Mouse (Mus musculus) adrenal gland, postnatal 4 days (tissue): ENCODE results near the gene Cdc73. TPM values are rescaled to one million over a fixed set of nuclear protein-coding genes. Genes with fewer than 3 reads are reported as not detected.
"Not testable (repeated sequence)": the region's sequence is repeated elsewhere in the genome, so short reads cannot be mapped to it uniquely, and the experiment has no call there.

Experiments
- DNase-seq, 2 experiments: peaks; one replicate each; pipeline ENCODE4 v3.0.0; 2021 to 2022; ENCODE audit warnings: low spot score in 2 of 2, mixed read lengths in 2 of 2
- total RNA-seq, 2 experiments: library from RNA; stranded (reverse); gene quantifications; 2 replicates each; pipeline ENCODE4 v1.2.3; 2021

The Cdc73 gene
- total RNA-seq, 2 experiments from 2014 or later, result 85.2 to 91.6 TPM

DNA sequence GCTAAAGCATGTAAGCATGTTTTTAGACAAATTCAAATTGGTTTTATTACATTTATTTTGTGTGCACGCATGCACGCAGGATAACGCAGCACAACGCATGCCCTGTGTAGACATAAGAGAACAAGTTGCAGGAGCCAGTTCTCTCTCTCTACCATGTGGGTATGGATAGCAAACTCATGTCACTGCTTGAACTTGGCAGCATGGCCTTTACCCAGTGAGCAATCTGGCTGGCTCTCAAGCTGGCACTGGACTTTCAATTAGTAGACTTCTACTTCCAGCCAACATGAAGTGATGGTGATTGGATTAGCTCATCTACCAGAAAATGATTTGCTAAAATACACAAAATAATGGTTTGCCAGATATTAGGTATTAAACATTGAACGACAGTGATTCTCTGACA, 21.6 kb downstream of the Cdc73 start:
- no peak for DNase-seq

DNA sequence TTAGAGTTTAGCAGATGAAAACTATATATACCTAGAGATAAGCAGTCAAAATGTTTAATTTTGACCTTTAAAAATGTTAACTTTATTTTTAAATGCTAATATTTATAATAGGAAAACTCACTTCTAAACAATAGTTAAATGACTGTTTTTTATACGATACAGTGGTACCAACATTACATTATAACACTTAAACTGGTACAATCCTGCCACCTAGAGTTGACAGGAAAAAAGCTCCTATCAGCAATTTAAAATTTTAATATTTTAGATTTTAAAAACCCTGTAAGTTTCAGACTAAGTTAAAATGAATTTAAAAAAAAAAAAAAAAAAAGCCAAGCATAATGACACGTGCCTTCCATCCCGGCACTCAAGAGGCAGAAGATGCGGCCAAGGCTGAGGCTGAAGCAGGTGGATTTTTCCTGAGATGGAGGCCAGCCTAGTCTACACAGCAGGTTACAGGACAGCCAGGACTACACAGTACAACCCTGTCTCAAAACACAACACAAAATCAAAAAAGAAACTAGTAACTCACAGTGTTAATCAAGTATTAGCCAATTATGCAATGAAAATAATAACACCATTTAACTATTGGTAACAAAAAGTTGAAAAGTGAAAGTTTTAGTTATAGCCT, 26.8 kb downstream of the Cdc73 start:
- no peak for DNase-seq

DNA sequence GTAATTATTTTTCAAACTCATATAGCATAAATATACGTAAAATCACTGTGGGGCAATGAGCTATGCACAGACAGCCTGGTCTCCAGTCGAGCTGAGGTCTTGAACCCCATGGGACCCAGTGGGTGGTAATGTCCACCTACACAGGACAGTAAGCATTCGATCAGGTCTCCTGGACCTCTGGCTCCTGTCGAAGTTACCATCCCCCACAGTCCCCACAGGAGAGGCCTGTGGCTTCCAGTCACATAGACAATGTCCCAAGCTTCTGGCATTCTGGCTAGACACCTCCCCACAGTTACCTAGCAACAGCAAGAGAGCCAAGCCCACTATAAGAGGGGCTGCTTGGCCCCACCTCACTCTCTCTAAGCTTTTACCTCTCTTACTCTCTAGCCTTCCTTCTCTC, 37.9 kb downstream of the Cdc73 start:
- not testable (repeated sequence) for DNase-seq

DNA sequence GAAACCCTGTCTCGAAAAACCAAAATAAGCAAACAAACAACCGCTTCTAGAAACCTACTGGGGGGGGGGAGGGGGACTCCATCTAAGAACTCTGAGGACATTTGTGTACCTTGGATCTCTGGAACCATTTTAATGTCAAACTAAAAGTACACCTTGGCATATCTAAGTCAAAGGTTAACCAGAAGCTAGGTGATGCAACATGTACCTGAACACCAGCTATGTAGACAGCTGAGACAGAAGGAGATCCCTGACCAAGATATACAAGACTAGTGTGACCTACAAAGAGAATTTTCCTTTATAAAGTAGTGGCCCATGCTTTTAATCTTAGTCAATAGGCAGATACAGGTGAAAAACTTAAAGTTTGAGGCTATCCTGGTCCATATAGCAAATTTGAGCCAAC, 39.5 kb downstream of the Cdc73 start:
- DNase-seq, result no peak

DNA sequence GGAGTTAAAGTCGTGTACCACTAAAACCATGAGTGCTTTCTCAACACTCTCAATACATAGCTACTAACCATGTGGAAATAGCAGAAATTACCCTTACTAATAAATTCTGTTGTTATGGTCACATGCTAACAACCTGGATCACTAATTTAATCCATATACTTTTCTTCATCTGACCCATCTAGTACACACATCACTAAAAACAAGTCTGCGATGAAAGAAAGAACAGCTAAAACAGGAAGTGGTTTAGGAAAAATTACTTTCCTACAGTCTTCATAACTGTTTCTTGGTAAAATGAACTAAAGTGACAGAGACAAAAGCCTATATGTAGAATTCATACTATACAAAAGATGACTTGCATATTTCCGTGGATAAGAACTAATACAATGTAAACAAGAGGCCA, 49.0 kb downstream of the Cdc73 start:
- no peak for DNase-seq

DNA sequence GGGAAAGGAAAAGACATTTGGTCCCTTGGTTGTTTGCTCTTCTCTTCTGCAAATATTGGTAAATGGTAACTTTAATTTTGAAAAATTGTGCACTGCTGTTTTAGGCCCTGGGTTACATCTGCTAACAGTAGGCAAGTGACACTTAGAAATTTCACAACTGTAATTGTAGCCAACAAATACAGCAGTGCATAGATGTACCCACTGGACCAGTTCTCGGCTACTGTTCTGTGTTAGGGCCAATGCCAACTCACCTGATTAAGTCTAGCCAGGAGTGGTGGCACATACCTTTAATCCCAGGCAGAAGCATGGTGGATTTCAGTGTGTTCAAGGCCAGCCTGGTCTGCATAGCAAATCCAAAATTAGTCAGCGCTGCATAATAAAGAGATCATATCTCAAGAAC, 52.4 kb downstream of the Cdc73 start:
- no peak for DNase-seq

DNA sequence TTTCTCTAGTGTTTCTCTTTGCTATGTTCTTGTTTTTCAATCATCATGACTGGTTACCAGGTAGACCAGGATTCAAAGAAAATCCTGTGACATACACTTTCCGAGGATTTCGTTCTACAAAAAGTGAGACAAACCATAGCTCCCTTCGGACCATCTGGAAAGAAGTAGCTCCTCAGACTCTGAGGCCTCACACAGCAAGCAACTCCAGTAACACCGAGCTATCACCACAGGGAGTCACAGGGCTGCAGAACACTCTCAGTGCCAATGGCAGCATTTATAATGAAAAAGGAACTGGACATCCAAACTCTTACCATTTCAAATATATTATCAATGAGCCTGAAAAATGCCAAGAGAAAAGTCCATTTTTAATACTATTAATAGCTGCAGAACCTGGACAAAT, 56.5 kb downstream of the Cdc73 start:
- no peak for DNase-seq

DNA sequence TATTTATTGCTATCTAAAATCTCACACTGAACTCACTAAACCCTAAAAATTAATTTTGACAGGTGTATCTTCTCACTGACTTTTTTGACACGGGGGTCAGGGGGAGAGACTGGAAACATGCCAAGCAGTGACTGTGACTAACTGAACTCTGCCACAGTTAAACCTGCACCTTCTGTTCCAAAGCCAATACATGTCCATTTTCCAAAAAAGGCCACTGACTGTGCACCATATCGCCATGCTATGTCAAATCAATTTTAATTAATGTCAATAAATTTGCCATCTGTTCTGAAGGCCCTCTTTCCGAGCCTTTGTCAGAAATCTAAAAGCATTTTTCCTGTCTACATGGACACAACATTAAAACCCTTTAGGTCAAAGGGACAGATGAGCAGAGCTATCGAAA, 57.3 kb downstream of the Cdc73 start:
- no peak for DNase-seq

DNA sequence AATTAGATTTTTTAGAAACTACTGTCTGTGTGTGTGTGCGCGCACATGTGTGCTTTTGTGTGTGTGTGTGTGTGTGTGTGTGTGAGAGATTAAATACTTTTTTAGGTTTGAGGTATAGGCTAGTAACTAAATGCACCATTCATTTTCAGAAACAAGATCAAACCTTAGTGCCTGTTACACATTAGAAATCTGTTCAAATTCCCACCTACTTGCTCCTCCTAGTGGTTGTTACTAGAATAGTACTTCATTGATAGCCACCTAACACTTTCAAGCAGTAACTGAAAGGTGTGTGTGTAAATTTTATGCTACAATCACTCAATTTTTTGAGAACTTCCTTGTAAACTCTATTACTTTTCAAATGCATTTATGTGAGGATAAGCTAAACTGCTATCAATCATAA, 58.5 kb downstream of the Cdc73 start:
- no peak for DNase-seq

DNA sequence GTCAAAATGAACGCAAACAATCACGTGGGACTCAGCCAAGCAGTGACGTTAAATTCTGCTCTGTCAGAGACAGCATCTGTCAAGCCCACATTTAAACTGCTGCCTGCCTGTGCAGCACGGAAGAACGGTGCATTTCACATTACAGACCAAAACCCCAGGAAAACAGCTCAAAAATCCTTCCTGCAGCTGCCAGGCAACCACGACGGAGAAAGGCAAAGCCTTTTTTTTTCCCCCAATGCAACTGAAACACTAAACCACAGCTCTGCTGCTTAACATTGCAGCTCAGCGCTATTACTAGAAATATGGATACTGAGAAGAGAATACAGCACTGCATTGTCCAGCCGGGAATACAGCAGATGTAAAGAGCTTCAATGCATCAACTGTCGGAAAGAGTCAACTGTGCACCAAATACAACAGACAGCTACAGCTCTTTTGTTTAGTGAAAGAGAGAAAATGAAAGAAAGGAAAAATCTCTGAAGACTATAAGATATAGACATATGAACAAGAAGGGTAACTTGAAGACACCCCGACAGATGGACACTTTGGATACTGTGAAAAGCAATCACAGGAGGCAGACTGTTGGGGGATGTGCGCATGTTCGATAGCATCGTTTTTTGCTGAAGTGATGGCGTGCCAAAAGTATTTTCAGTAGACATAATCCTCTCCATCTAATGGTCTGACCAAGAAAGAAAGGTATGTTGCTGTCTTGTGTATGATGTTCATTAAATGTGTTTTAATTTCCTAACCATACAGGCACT, 61.9 kb downstream of the Cdc73 start, which contains the start of gene B3galt2:
Gene B3galt2 (plus strand): TSS at position 15 of the 758 bp plus-strand sequence.
- no peak for DNase-seq

DNA sequence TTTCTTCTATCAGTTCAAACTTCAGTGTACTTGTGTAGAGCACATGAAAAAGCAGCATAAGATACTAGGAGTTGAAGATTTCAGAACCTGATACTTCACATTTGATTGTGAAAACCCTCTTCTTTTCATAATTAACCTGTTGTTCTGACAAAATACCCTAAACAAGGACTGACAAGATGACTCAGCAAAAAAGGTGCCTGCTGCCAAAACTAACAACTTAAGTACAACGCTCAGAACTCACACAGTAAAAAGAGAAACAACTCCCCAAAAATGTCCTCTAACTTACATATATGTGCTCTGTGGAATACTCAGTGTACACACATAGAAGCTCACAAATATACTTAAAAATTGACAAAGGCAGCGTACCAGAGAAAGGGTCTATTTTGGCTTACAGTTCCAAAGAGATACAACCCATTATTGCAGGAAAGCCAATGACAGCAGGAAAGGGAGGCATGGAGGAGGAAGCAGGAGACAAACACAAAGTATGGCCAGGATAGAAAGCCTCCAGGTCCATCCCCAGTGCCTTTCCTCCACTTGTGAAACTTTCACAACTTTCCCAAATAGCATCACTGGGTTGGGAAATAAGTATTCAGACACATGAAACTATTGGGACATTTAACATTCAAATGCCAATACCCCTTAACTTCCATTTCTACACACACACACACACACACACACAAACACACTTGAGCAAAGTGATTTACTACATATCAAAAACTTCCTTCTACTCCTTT, 69.7 kb downstream of the Cdc73 start:
- DNase-seq, result no peak

DNA sequence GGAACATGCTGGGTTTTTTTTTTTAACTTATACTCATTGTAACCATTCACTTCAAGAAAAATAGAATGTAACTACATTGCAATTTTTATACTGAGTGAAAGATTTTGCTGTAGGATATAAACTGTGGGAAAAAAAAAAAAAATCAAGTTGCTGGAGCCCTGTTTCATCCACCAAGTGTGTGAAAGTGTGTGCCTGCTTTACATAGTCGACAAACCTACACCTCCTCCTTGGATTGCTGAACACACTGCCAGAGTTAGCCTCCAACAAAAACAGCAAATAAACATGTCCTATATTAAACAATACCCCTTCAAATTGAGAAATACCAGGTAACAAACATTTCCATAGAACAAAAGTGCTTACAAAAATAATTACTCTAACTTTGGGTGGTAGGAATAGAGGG, 70.3 kb downstream of the Cdc73 start:
- no peak for DNase-seq

DNA sequence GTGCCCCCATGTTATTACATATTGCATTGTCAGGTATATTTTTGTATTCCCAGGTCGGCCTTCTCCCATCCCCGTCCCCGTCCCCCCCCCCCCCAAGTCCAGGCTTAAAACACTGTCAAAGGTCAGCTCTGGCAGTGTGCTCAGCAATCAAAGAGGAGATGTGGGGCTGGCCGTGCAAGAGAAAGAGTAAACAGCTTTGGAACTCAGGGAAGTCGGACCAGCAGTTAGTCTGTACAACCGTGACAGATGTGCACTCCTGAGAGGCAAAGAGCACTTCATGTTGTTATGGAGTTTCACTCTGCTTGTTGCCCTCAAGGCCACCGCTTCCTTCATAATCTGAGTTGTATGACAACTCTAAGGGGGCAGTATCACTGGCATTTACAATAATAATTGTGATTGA, 71.4 kb downstream of the Cdc73 start:
- no peak for DNase-seq

DNA sequence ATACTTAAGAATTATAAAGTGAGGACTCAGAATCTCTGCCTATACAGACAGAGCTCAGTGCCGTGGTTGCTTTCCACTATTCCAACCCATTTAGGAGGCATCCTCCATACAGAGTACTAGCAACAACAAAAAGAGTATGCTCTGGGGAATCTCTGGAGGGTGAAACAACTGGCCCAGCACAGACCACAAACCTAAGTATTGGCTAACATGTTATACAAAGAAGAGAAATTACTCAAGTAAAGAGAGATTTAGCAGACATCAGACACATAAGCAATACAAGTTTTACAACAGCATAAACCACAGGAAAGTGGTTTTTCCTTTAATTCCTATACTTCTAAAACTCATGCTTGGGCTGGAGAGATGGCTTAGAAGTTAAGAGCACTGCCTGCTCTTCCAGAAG, 80.1 kb downstream of the Cdc73 start:
- no peak for DNase-seq

DNA sequence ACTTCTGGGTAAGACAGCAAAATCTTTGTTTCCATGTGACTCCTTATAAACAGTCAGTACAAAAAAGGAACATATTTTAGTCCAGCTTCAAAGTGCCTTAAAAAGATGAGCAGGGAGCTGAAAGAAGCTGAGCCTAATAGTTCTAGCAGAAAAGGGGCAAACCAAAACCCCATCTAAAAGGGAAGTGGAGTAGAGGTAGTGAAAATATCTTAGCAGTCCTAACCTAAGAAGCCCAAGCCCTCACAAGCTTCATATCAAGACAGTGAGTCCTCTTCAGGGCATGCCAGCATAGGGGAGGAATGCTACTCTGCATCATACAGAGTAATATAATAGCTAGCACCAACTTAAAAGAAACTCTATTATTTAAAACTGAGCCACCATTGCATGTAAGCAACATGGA, 80.8 kb downstream of the Cdc73 start:
- no peak for DNase-seq

DNA sequence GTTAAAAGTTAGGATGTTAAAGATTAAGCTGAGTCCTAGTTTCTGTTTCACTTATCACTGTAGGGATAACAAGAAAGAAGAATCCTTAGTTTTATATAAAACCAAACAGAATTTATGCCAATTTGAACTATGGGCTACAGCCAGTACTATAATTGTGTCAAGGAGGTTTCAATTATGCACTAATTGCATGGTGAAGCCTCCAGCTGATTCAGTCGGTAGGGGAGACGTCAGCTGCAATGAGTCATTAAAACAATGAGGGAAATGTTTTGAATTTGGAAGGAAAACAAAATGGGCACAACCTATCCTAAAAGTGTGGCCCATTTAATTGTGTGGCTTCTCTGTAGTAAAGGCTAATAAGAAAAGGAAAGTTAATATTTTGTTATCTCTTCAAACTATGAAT, 82.9 kb downstream of the Cdc73 start:
- no peak for DNase-seq

DNA sequence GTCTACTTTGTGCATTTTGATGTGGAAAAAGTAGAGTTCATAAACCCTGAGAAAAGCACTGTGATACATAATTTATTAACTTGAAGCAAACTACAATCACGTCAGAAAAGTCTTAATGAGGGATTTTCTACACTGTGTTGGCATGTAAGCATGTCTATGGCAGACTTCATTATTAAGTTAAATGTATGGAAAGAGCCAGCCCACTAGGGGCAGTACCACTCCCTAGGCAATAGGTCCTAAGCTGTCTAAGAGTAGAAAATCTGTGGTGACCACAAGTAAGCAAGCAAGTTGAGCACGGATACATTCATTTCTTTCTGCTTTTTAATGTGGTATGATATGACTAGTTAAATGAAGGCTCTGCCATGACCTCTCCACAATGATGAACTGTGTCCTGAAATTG, 89.8 kb downstream of the Cdc73 start:
- no peak for DNase-seq

DNA sequence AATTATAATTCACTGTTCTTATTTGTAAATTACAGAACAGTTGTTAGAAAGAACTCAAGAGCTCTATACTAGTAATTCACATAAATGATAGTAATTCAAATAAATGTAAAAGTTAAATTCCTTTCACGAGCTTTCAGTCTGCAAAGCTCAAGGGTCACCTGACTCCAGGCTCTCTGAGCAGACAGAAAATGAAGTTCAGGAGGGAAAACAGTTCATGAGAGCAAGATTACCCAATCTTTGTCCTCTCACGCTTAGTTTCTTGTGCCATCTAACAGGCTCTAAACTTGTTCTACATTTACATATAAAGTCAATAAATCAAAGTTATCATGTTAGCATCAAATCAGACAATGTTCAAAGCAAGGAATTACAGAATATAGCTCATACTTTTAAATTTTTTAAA, 93.8 kb downstream of the Cdc73 start:
- no peak for DNase-seq

DNA sequence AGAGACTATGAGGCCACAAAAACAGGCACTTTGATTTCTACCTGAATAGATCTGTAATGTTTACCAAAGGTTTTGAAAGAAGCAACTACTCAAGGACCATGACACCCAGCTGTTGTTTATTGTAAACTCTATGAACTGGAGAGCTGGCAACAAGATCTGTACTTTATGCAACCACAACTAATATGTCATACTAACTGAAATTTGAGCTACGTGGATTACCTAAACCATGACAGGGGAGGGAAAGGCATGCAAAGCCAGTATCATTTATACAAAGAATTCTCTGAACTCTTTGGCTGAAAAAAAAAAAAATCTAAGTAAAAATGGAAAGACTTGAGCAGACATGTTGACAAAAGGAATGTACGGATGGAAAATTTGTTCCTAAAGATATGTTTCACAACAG, 105.8 kb downstream of the Cdc73 start:
- DNase-seq, result no peak

DNA sequence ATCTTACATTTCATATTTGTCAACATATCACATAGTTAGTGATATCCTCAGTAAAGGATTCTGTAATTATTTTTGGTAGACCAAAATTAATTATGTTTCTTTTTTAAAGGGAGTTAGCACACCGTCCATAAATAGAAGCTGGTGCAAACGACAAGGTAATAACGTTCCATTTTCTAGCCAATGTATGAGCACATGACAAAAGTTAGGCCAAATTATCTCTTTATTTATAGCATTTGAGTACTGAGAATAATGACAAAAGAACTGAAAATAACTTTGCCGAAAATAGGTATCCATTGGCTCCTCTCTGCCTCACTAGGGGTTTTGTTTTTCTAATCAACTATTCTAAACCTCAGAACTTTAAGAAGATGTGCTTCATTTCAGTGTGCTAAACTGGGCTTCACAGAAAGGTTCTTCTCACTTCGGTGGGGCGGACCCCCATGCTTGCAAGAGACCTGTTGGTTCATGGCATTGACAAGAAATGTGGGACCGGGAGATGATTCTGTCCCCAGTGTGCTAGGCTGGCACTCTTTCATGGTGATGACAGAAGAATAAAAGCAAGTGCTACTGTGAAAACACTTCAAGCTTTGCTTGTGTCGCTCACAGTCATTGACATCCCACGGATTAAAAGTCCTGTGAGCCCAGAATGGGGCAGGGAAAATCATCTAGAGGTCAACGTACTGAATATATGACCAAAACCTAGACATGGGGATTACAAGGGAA, 125.7 kb downstream of the Cdc73 start:
- no peak for DNase-seq

DNA sequence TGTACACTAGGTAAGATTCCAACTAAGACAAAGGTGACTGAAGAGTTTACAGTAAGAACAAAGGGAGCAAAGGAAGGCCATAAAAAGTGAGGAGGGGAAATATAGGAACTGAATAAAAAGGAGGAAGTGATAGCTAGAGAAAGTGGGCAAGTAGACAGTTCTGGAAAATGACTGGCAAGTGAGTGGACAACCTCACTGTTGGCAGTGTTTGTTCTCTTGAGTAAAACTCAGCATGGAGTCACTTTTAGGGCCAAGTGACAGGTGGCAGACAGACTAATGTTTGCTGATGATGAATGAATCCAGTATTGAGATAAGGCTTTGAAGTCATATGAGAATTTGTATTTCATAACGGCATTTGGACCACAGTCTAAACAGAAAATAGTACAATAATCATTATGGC, 144.5 kb downstream of the Cdc73 start:
- DNase-seq, result no peak

DNA sequence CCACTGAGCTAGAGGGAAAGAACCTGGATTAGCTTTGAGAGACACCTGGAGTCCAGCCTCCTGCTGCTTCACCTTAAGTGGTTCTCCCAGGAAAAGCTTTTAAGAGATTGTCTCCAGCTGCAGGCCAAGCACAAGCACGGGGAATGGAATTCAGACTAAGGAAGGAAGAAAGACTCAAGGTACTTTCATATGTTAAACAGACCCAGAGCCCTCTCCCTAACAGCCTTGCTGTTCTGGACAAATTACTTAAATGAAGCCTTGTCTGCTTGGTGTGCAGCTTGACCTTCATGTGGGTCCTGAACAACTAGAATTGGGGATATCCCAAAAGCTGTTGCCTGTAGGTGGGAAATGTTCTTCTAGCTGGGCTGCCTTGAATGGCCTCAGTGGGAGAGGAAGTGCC, 147.2 kb downstream of the Cdc73 start:
- DNase-seq, result no peak
